Mouse (Mus musculus): ENCODE data around the gene Gm20661. TPM values are rescaled to one million over a fixed set of nuclear protein-coding genes. Genes with fewer than 3 reads are reported as not detected.
A peak's percentile ranks its signal among the peaks of the same experiment; 100 is the strongest.

Gm20661 gene
- polyA plus RNA-seq (2012; rRNA removed) = 3.3 and 5.5 TPM in 2 replicates

GRCm38 (mm10) chr9:107982681-107983346 is at the start of gene Gm20661:
TSS of gene Gm20661 (plus strand) at chr9:107983058.
- Histone ChIP-seq H3K4me3 (replicated peaks; ENCODE audit: extremely low read depth, low read depth, low read length) (peak within 1 kb of the TSS; percentile 14), H3K4me1 (ENCODE audit: control insufficient read depth, insufficient read depth, low read length) (peaks cover 33% of the 10 kb centered on the region)
- WGBS = 27% methylated on average over 14 of the region's 14 CpGs
- peak; percentile 44 for DNase-seq
- TF ChIP-seq CTCF (IDR thresholded peaks at IDR 0.05; ENCODE audit: insufficient read depth, low read length) = no peak
- TF ChIP-seq POLR2A (IDR thresholded peaks at IDR 0.05; ENCODE audit: borderline replicate concordance, extremely low read depth, low read depth, low read length) = peak; percentile 32; the same call in 1 of the 2 replicates

GRCm38 (mm10) chr9:107934146-107934545 is 48.7 kb upstream of the Gm20661 start:
- DNase-seq = no peak
- TF ChIP-seq CTCF (IDR thresholded peaks at IDR 0.05; ENCODE audit: insufficient read depth, low read length) = no peak
- no peak for TF ChIP-seq POLR2A (IDR thresholded peaks at IDR 0.05; ENCODE audit: borderline replicate concordance, extremely low read depth, low read depth, low read length)
- 81% methylated on average over 11 of the region's 11 CpGs for WGBS
- Histone ChIP-seq H3K4me3 (replicated peaks; ENCODE audit: extremely low read depth, low read depth, low read length) (no peak overlapping the region), H3K4me1 (ENCODE audit: control insufficient read depth, insufficient read depth, low read length) (no peaks in the 10 kb centered on the region)

GRCm38 (mm10) chr9:107935374-107935773 is 47.5 kb upstream of the Gm20661 start, which contains the start of gene Camkv:
TSS of gene Camkv (plus strand) at chr9:107935674.
- DNase-seq = no peak
- Histone ChIP-seq H3K4me3 (replicated peaks; ENCODE audit: extremely low read depth, low read depth, low read length) (no peak within 1 kb of the TSS), H3K4me1 (ENCODE audit: control insufficient read depth, insufficient read depth, low read length) (no peaks in the 10 kb centered on the region)
- TF ChIP-seq CTCF (IDR thresholded peaks at IDR 0.05; ENCODE audit: insufficient read depth, low read length) = no peak
- no peak for TF ChIP-seq POLR2A (IDR thresholded peaks at IDR 0.05; ENCODE audit: borderline replicate concordance, extremely low read depth, low read depth, low read length)
- 23% methylated on average over 3 of the region's 3 CpGs for WGBS

- no peak for TF ChIP-seq CTCF (IDR thresholded peaks at IDR 0.05; ENCODE audit: insufficient read depth, low read length)
- TF ChIP-seq POLR2A (IDR thresholded peaks at IDR 0.05; ENCODE audit: borderline replicate concordance, extremely low read depth, low read depth, low read length) = no peak
- 1% methylated on average over 41 of the region's 41 CpGs for WGBS
- Histone ChIP-seq H3K4me3 (replicated peaks; ENCODE audit: extremely low read depth, low read depth, low read length) (no peak overlapping the region), H3K4me1 (ENCODE audit: control insufficient read depth, insufficient read depth, low read length) (no peaks in the 10 kb centered on the region)
- DNase-seq = no peak
Observed at GRCm38 (mm10) chr9:107935790-107936214, 47.1 kb upstream of the Gm20661 start.

- Histone ChIP-seq H3K4me1 (ENCODE audit: control insufficient read depth, insufficient read depth, low read length) (no peaks in the 10 kb centered on the region), H3K4me3 (replicated peaks; ENCODE audit: extremely low read depth, low read depth, low read length) (no peak overlapping the region)
- no peak for TF ChIP-seq CTCF (IDR thresholded peaks at IDR 0.05; ENCODE audit: insufficient read depth, low read length)
- no peak for TF ChIP-seq POLR2A (IDR thresholded peaks at IDR 0.05; ENCODE audit: borderline replicate concordance, extremely low read depth, low read depth, low read length)
- WGBS = 8% methylated on average over 29 of the region's 29 CpGs
- DNase-seq = no peak
Observed at GRCm38 (mm10) chr9:107936215-107936822, 46.5 kb upstream of the Gm20661 start.

- H3K4me3 ChIP-seq (replicated peaks; ENCODE audit: extremely low read depth, low read depth, low read length) = no peak overlapping the region
- WGBS = 34% methylated on average over 3 of the region's 3 CpGs
- TF ChIP-seq CTCF (IDR thresholded peaks at IDR 0.05; ENCODE audit: insufficient read depth, low read length) (no peak), POLR2A (IDR thresholded peaks at IDR 0.05; ENCODE audit: borderline replicate concordance, extremely low read depth, low read depth, low read length) (no peak)
- DNase-seq = no peak
- H3K4me1 ChIP-seq (ENCODE audit: control insufficient read depth, insufficient read depth, low read length) = no peaks in the 10 kb centered on the region
Observed at GRCm38 (mm10) chr9:107936831-107937230, 46.0 kb upstream of the Gm20661 start.

DNA sequence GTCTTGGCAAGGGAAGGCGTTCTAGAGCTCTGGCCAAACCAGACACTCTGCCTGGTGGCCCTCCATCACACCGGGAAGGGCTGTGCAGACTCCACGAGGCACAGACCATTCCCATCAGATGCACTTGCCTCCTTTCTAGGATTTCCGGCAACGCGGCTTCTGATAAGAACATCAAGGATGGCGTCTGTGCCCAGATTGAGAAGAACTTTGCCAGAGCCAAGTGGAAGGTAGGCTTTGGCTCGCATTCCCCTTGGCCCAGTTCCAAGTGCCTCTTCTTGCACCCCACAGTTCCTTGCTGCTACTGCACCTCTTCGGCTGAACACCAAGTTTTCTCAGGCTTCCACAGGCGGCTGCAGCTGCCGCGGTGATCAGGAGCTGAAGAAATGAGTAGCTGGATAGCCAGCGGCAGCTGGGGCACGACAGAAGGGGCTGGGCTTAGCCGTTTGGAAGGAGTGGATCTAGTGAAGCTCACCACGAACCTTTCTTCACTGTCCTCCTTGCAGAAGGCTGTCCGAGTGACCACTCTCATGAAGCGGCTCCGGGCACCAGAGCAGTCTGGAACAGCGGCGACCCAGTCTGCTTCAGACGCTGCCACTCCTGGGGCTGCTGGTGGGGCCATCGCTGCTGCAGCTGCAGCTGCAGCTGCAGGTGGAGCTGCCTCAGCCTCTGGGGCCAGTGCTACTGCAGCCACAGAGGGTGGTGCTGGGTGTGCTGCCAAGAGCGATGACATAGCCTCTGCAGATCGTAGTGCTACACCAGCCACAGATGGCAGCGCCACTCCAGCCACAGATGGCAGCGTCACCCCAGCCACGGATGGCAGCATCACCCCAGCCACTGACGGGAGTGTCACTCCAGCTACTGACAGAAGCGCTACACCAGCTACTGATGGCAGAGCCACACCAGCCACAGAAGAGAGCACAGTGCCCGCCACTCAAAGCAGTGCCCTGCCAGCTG is 35.3 kb upstream of the Gm20661 start:
- WGBS = 78% methylated on average over 31 of the region's 31 CpGs
- no peak for DNase-seq
- Histone ChIP-seq H3K4me3 (replicated peaks; ENCODE audit: extremely low read depth, low read depth, low read length) (no peak overlapping the region), H3K4me1 (ENCODE audit: control insufficient read depth, insufficient read depth, low read length) (no peaks in the 10 kb centered on the region)
- no peak for TF ChIP-seq CTCF (IDR thresholded peaks at IDR 0.05; ENCODE audit: insufficient read depth, low read length)
- no peak for TF ChIP-seq POLR2A (IDR thresholded peaks at IDR 0.05; ENCODE audit: borderline replicate concordance, extremely low read depth, low read depth, low read length)

GRCm38 (mm10) chr9:107949184-107949921 is 33.5 kb upstream of the Gm20661 start:
- no peaks in the 10 kb centered on the region for H3K4me1 ChIP-seq (ENCODE audit: control insufficient read depth, insufficient read depth, low read length)
- TF ChIP-seq POLR2A (IDR thresholded peaks at IDR 0.05; ENCODE audit: borderline replicate concordance, extremely low read depth, low read depth, low read length) (no peak), CTCF (IDR thresholded peaks at IDR 0.05; ENCODE audit: insufficient read depth, low read length) (no peak)
- no peak for DNase-seq
- 74% methylated on average over 13 of the region's 13 CpGs for WGBS
- no peak overlapping the region for H3K4me3 ChIP-seq (replicated peaks; ENCODE audit: extremely low read depth, low read depth, low read length)

DNA sequence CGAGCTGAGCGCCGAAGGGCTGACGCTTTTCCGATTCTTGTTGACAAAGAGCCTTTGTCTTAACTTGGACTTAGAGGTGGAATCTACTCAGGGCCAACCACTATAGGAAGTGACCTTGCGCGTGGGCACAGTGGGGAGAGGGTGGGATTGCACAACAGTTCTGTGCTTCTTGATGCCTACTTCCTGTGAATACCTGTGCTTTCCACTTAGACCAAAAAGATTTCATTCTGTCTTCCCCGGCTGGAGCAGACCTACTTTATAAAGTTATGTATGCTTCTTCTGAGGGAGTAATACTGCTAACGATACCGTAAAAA is 33.0 kb upstream of the Gm20661 start, which contains the start of gene Traip:
Gene Traip (plus strand): TSS at position 215 of the 314 bp plus-strand sequence.
- H3K4me1 ChIP-seq (ENCODE audit: control insufficient read depth, insufficient read depth, low read length) = no peaks in the 10 kb centered on the region
- WGBS = 84% methylated on average over 10 of the region's 10 CpGs
- TF ChIP-seq CTCF (IDR thresholded peaks at IDR 0.05; ENCODE audit: insufficient read depth, low read length) (no peak), POLR2A (IDR thresholded peaks at IDR 0.05; ENCODE audit: borderline replicate concordance, extremely low read depth, low read depth, low read length) (no peak)
- DNase-seq = no peak
- H3K4me3 ChIP-seq (replicated peaks; ENCODE audit: extremely low read depth, low read depth, low read length) = peak within 1 kb of the TSS; percentile 75
